Mouse (Mus musculus): ENCODE data around the gene Cdc14a.
A peak's percentile ranks its signal among the peaks of the same experiment; 100 is the strongest.

Gene Cdc14a

GRCm38 (mm10) chr3:116423353-116424159 is at the start of gene Cdc14a:
TSS of gene Cdc14a (minus strand) at chr3:116424032.
- DNase-seq (ENCODE audit: low read depth in 1 of 2, low spot score in 2 of 2), result peak in 1 of 2 experiments; percentile 52

- DNase-seq (ENCODE audit: low read depth in 1 of 2, low spot score in 2 of 2), result no peak
Observed at GRCm38 (mm10) chr3:116465709-116466108, 41.9 kb upstream of the Cdc14a start.

GRCm38 (mm10) chr3:116464318-116464717 is 40.5 kb upstream of the Cdc14a start:
- no peak for DNase-seq (ENCODE audit: low read depth in 1 of 2, low spot score in 2 of 2)

- DNase-seq (ENCODE audit: low read depth in 1 of 2, low spot score in 2 of 2), result no peak
Observed at GRCm38 (mm10) chr3:116461053-116461452, 37.2 kb upstream of the Cdc14a start.

- no peak for DNase-seq (ENCODE audit: low read depth in 1 of 2, low spot score in 2 of 2)
Observed at GRCm38 (mm10) chr3:116454529-116454928, 30.7 kb upstream of the Cdc14a start.

- no peak for DNase-seq (ENCODE audit: low read depth in 1 of 2, low spot score in 2 of 2)
Observed at GRCm38 (mm10) chr3:116450741-116451140, 26.9 kb upstream of the Cdc14a start.

GRCm38 (mm10) chr3:116444327-116444726 is 20.5 kb upstream of the Cdc14a start:
- DNase-seq (ENCODE audit: low read depth in 1 of 2, low spot score in 2 of 2), result no peak

GRCm38 (mm10) chr3:116442788-116443187 is 19.0 kb upstream of the Cdc14a start:
- DNase-seq (ENCODE audit: low read depth in 1 of 2, low spot score in 2 of 2), result no peak

- DNase-seq (ENCODE audit: low read depth in 1 of 2, low spot score in 2 of 2), result no peak
Observed at GRCm38 (mm10) chr3:116441518-116442205, 17.8 kb upstream of the Cdc14a start.

GRCm38 (mm10) chr3:116440066-116440997 is 16.5 kb upstream of the Cdc14a start:
- no peak for DNase-seq (ENCODE audit: low read depth in 1 of 2, low spot score in 2 of 2)

- no peak for DNase-seq (ENCODE audit: low read depth in 1 of 2, low spot score in 2 of 2)
Observed at GRCm38 (mm10) chr3:116436811-116437601, 13.2 kb upstream of the Cdc14a start.

- DNase-seq (ENCODE audit: low read depth in 1 of 2, low spot score in 2 of 2), result no peak
Observed at GRCm38 (mm10) chr3:116436113-116436512, 12.3 kb upstream of the Cdc14a start.

- DNase-seq (ENCODE audit: low read depth in 1 of 2, low spot score in 2 of 2), result no peak
Observed at GRCm38 (mm10) chr3:116434757-116435156, 10.9 kb upstream of the Cdc14a start.

- no peak for DNase-seq (ENCODE audit: low read depth in 1 of 2, low spot score in 2 of 2)
Observed at GRCm38 (mm10) chr3:116425901-116426300, 2.1 kb upstream of the Cdc14a start.

- peak; percentile 61 to 63 for DNase-seq (ENCODE audit: low read depth in 1 of 2, low spot score in 2 of 2)
Observed at GRCm38 (mm10) chr3:116424973-116425284, 1.1 kb upstream of the Cdc14a start.

- peak in 1 of 2 experiments; percentile 38 for DNase-seq (ENCODE audit: low read depth in 1 of 2, low spot score in 2 of 2)
Observed at GRCm38 (mm10) chr3:116424160-116424972, 534 bp upstream of the Cdc14a start.

GRCm38 (mm10) chr3:116422795-116423352 is 958 bp downstream of the Cdc14a start:
- peak in 1 of 2 experiments; percentile 26 for DNase-seq (ENCODE audit: low read depth in 1 of 2, low spot score in 2 of 2)

- no peak for DNase-seq (ENCODE audit: low read depth in 1 of 2, low spot score in 2 of 2)
Observed at GRCm38 (mm10) chr3:116422074-116422473, 1.8 kb downstream of the Cdc14a start.

- DNase-seq (ENCODE audit: low read depth in 1 of 2, low spot score in 2 of 2), result no peak
Observed at GRCm38 (mm10) chr3:116421121-116421520, 2.7 kb downstream of the Cdc14a start.
